Mouse (Mus musculus): Measurements from ENCODE around the gene Ank3. TPM values are rescaled to one million over a fixed set of nuclear protein-coding genes. Genes with fewer than 3 reads are reported as not detected.

The Ank3 gene
- total and polyA plus RNA-seq, 3 experiments: 3.2 to 6.7 TPM; not detected in 1

DNA sequence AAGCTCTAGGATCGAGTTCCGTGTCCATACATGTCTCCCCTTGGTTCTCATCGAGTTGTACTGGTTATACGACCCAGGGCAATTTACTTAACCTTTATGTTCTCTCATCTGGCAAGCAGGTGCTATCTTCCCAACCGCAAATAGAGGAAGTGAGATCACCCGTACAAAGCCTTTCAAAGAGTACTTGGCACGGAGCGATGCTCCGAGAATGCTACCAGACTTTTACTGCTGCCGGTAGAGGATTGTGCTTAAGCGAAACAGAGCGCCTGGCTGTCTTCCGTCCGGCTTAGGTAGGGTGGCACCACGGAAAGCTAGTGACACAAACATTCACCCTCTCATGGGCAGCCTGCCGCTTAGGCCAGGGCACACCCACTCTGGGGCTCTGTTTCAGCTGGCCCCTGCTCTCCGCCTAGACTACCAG, 641.3 kb downstream of the Ank3 start:
- Histone ChIP-seq H3K79me2 (ENCODE audit: control insufficient read depth, insufficient read depth, low read length, poor library complexity) (no peaks in the 10 kb centered on the region), H3K9ac (ENCODE audit: control insufficient read depth, low read depth, low read length, poor library complexity, severe bottlenecking) (no peak overlapping the region), H3K4me1 (ENCODE audit: control insufficient read depth in 1 of 2, insufficient read depth in 2 of 2, low read length in 2 of 2) (no peaks in the 10 kb centered on the region), H3K36me3 (ENCODE audit: control insufficient read depth in 1 of 2, insufficient read depth in 2 of 2, low read length in 2 of 2) (no peaks in the 10 kb centered on the region), H3K27ac (ENCODE audit: control insufficient read depth, low read depth, low read length) (no peak overlapping the region), H3K27me3 (ENCODE audit: control insufficient read depth in 1 of 2, insufficient read depth in 2 of 2, low read length in 2 of 2) (no peaks in the 10 kb centered on the region), H3K9me3 (replicated peaks; ENCODE audit: insufficient read depth, low read length) (no peaks in the 10 kb centered on the region), H3K4me3 (ENCODE audit: control insufficient read depth in 1 of 2, insufficient read depth in 1 of 2, low read depth in 2 of 2, low read length in 2 of 2) (no peak overlapping the region)
- TF ChIP-seq ELF1 (IDR thresholded peaks at IDR 0.05; ENCODE audit: low read depth, low read length): no peak
- TF ChIP-seq USF2 (IDR thresholded peaks at IDR 0.05; ENCODE audit: borderline replicate concordance in 1 of 2, insufficient read depth in 1 of 2, low read depth in 1 of 2, low read length in 2 of 2): no peak
- no peak for TF ChIP-seq NRF1 (IDR thresholded peaks at IDR 0.05; ENCODE audit: insufficient read depth, low read depth, low read length, poor library complexity, severe bottlenecking)
- no peak for TF ChIP-seq ETS1 (IDR thresholded peaks at IDR 0.05; ENCODE audit: low read depth, low read length)
- no peak for TF ChIP-seq MAZ (IDR thresholded peaks at IDR 0.05; ENCODE audit: low read depth, low read length)
- no peak for DNase-seq (ENCODE audit: low read depth, low spot score)

GRCm38 (mm10) chr10:70041562-70041961, 643.0 kb downstream of the Ank3 start:
- Histone ChIP-seq H3K27ac (ENCODE audit: control insufficient read depth, low read depth, low read length) (no peak overlapping the region), H3K9me3 (replicated peaks; ENCODE audit: insufficient read depth, low read length) (no peaks in the 10 kb centered on the region)

DNA sequence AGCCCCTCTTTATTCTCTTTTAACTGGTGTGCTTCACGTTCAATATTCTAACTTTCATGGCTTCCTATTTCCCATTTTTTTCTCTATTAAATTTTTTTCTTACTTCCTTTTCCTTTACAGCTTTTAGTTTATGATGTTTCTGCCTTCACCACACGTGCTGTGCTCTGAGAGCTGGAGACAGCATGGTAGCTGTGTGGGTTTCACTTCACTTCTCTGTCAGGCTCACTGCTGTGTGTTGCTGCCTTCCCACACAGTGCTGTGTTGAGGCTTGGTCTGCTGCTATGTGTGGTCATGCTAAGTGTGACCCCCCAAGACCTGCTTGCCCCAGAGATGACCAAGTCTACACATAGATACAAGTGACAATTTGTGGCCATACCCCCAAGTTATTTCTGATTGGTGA, 647.1 kb downstream of the Ank3 start:
- Histone ChIP-seq H3K27ac (ENCODE audit: control insufficient read depth, low read depth, low read length) (no peak overlapping the region), H3K4me1 (ENCODE audit: control insufficient read depth in 1 of 2, insufficient read depth in 2 of 2, low read length in 2 of 2) (no peaks in the 10 kb centered on the region), H3K9ac (ENCODE audit: control insufficient read depth, low read depth, low read length, poor library complexity, severe bottlenecking) (no peak overlapping the region), H3K27me3 (ENCODE audit: control insufficient read depth in 1 of 2, insufficient read depth in 2 of 2, low read length in 2 of 2) (no peaks in the 10 kb centered on the region), H3K4me3 (ENCODE audit: control insufficient read depth in 1 of 2, insufficient read depth in 1 of 2, low read depth in 2 of 2, low read length in 2 of 2) (no peak overlapping the region), H3K79me2 (ENCODE audit: control insufficient read depth, insufficient read depth, low read length, poor library complexity) (no peaks in the 10 kb centered on the region), H3K36me3 (ENCODE audit: control insufficient read depth in 1 of 2, insufficient read depth in 2 of 2, low read length in 2 of 2) (no peaks in the 10 kb centered on the region), H3K9me3 (replicated peaks; ENCODE audit: insufficient read depth, low read length) (no peaks in the 10 kb centered on the region)
- TF ChIP-seq USF1 (IDR thresholded peaks at IDR 0.05; ENCODE audit: low read depth, low read length): no peak
- no peak for TF ChIP-seq MAFK (IDR thresholded peaks at IDR 0.05; ENCODE audit: borderline replicate concordance, low read depth, low read length)
- TF ChIP-seq TCF12 (IDR thresholded peaks at IDR 0.05; ENCODE audit: low read depth, low read length): no peak
- TF ChIP-seq ZNF384 (IDR thresholded peaks at IDR 0.05; ENCODE audit: low read depth, low read length): no peak
- TF ChIP-seq SIN3A (IDR thresholded peaks at IDR 0.05; ENCODE audit: low read length): no peak
- no peak for TF ChIP-seq EP300 (IDR thresholded peaks at IDR 0.05; ENCODE audit: low read depth in 1 of 2, low read length in 2 of 2)
- TF ChIP-seq SMC3 (IDR thresholded peaks at IDR 0.05; ENCODE audit: low read depth, low read length): no peak
- TF ChIP-seq MEF2A (IDR thresholded peaks at IDR 0.05; ENCODE audit: extremely low read depth, insufficient replicate concordance, low read depth, low read length, poor library complexity, severe bottlenecking): no peak
- TF ChIP-seq ETS1 (IDR thresholded peaks at IDR 0.05; ENCODE audit: low read depth, low read length): no peak
- no peak for TF ChIP-seq RAD21 (IDR thresholded peaks at IDR 0.05; ENCODE audit: low read depth, low read length)
- TF ChIP-seq E2F4 (IDR thresholded peaks at IDR 0.05; ENCODE audit: borderline replicate concordance, low read depth, low read length): no peak
- no peak for TF ChIP-seq GATA1 (IDR thresholded peaks at IDR 0.05; ENCODE audit: low read depth, low read length)
- no peak for TF ChIP-seq TAL1 (IDR thresholded peaks at IDR 0.05; ENCODE audit: low read length)
- TF ChIP-seq HCFC1 (IDR thresholded peaks at IDR 0.05; ENCODE audit: low read depth, low read length): no peak
- no peak for TF ChIP-seq NELFE (IDR thresholded peaks at IDR 0.05; ENCODE audit: low read depth, low read length)
- no peak for DNase-seq (ENCODE audit: low read depth, low spot score)

More at GRCm38 (mm10) chr10:70041562-70041961, 643.0 kb downstream of the Ank3 start:
- H3K4me3 ChIP-seq (ENCODE audit: control insufficient read depth in 1 of 2, insufficient read depth in 1 of 2, low read depth in 2 of 2, low read length in 2 of 2): no peak overlapping the region
- TF ChIP-seq MAX (IDR thresholded peaks at IDR 0.05; ENCODE audit: low read length) (no peak), ZMIZ1 (IDR thresholded peaks at IDR 0.05; ENCODE audit: low read depth, low read length) (no peak), USF1 (IDR thresholded peaks at IDR 0.05; ENCODE audit: low read depth, low read length) (no peak), POLR2AphosphoS5 (IDR thresholded peaks at IDR 0.05; ENCODE audit: borderline replicate concordance, low read depth, low read length) (no peak), ELF1 (IDR thresholded peaks at IDR 0.05; ENCODE audit: low read depth, low read length) (no peak), EP300 (IDR thresholded peaks at IDR 0.05; ENCODE audit: low read depth in 1 of 2, low read length in 2 of 2) (no peak), CHD1 (IDR thresholded peaks at IDR 0.05; ENCODE audit: low read depth, low read length) (no peak), MAFK (IDR thresholded peaks at IDR 0.05; ENCODE audit: borderline replicate concordance, low read depth, low read length) (no peak), NELFE (IDR thresholded peaks at IDR 0.05; ENCODE audit: low read depth, low read length) (no peak), POLR2AphosphoS2 (IDR thresholded peaks at IDR 0.05; ENCODE audit: low read length) (no peak), TCF12 (IDR thresholded peaks at IDR 0.05; ENCODE audit: low read depth, low read length) (no peak), ZKSCAN1 (IDR thresholded peaks at IDR 0.05; ENCODE audit: low read depth, low read length) (no peak), TBP (IDR thresholded peaks at IDR 0.05; ENCODE audit: low read depth, low read length) (no peak), MAZ (IDR thresholded peaks at IDR 0.05; ENCODE audit: low read depth, low read length) (no peak), USF2 (IDR thresholded peaks at IDR 0.05; ENCODE audit: borderline replicate concordance in 1 of 2, insufficient read depth in 1 of 2, low read depth in 1 of 2, low read length in 2 of 2) (no peak)
- H3K36me3 ChIP-seq (ENCODE audit: control insufficient read depth in 1 of 2, insufficient read depth in 2 of 2, low read length in 2 of 2): no peaks in the 10 kb centered on the region
- H3K4me1 ChIP-seq (ENCODE audit: control insufficient read depth in 1 of 2, insufficient read depth in 2 of 2, low read length in 2 of 2): no peaks in the 10 kb centered on the region
- no peak overlapping the region for H3K9ac ChIP-seq (ENCODE audit: control insufficient read depth, low read depth, low read length, poor library complexity, severe bottlenecking)
- peak; percentile 13 for DNase-seq (ENCODE audit: low read depth, low spot score)
- no peaks in the 10 kb centered on the region for H3K27me3 ChIP-seq (ENCODE audit: control insufficient read depth in 1 of 2, insufficient read depth in 2 of 2, low read length in 2 of 2)
- H3K79me2 ChIP-seq (ENCODE audit: control insufficient read depth, insufficient read depth, low read length, poor library complexity): no peaks in the 10 kb centered on the region

Data from MEL (cell line).